Mouse (Mus musculus): ENCODE data around the gene Ddb2. TPM values are rescaled to one million over a fixed set of nuclear protein-coding genes. Genes with fewer than 3 reads are reported as not detected.

Ddb2 gene
- polyA plus RNA-seq, 1 experiment = 37.4 TPM

DNA sequence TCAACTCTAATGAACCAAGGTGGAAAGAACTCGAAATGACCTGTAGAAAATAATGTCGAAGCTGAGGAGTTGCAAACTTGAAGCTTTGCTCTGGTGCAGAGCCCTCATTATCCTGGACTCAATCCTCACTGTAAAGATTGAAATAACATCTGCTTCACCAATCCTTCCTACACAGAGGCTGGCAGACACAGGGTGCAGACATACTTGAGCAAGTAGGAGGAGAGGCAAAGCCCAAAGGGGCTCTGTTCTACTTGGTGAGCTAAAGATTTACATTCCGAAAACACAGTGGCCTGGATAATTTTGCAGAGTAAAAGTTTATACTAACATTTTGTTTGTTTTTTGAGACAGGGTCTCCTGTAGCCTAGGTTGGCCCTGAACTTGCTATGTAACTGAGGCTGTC is 37.9 kb downstream of the Ddb2 start:
- peaks cover 8% of the 10 kb centered on the region; the same call in 1 of the 2 replicates for H3K4me1 ChIP-seq (ENCODE audit: control insufficient read depth, insufficient read depth, low read length)
- H3K27ac ChIP-seq (ENCODE audit: insufficient read depth, low read length) = no peak overlapping the region
- TF ChIP-seq CTCF (IDR thresholded peaks at IDR 0.05; ENCODE audit: extremely low read depth, insufficient read depth, low read length) = no peak
- no peak for TF ChIP-seq POLR2A (IDR thresholded peaks at IDR 0.05; ENCODE audit: extremely low read depth, insufficient read depth, low read length)
- H3K4me3 ChIP-seq (ENCODE audit: insufficient read depth, low read length) = no peak overlapping the region

DNA sequence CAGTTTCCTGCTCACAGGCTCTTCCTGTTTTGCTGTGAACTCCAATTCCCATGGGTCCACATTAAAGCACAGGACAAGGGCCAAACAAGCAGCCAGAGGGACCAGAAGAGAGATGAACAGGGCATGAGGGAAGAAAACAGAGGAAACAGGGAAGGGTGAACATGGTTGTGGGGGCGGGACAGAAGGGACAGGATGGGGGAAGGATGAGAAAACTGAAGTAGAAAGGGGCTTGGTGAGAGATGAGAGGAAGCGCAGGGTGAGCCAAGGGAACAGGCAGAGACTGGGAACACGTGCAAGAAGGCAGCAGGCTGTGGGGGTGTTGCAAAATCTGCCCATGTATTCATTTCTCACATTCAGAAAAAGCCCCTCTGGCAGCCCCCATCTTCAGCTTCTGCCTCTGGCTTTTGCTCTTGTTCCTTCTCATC is 40.2 kb downstream of the Ddb2 start:
- no peak for TF ChIP-seq CTCF (IDR thresholded peaks at IDR 0.05; ENCODE audit: extremely low read depth, insufficient read depth, low read length)
- TF ChIP-seq POLR2A (IDR thresholded peaks at IDR 0.05; ENCODE audit: extremely low read depth, insufficient read depth, low read length) = no peak
- peaks cover 5% of the 10 kb centered on the region; the same call in 1 of the 2 replicates for H3K4me1 ChIP-seq (ENCODE audit: control insufficient read depth, insufficient read depth, low read length)

DNA sequence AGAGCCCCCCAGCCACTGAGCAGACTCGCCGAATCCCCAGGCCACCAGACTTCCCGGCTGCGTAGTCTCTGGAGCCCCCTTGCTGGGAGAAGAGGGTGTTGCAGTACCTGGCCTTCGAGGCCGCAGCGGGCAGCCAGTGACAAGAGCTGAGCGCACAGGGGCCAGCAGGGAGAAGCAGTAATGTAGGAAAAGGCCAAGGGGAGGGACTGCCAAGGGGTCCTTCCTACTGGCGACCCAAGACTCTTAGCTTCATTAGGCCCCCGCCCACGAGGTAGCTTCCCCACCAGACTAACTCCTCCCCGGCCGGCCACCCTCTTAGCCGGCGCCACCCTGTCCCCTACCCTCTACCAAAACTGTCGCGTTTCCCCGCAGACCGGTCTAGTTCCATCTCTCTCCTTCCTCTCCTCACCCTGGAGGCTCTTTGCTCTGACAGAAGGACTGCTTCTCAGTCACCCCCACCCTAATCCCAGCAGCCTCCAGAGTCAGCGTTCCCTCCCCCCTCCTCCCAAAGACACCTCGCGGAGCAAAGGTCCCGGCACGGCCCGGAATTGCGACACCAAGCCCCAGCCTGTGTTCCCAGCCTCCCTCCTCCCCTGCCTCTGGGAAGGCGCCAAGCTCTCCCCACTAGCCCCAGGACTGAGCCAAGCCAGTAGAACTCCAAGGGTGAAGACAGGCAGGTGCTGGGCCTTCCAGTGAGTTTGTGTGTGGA is 42.0 kb downstream of the Ddb2 start:
- Histone ChIP-seq H3K27ac (ENCODE audit: insufficient read depth, low read length) (peak overlapping the region; percentile 51), H3K4me3 (ENCODE audit: insufficient read depth, low read length) (peak overlapping the region; percentile 30), H3K4me1 (ENCODE audit: control insufficient read depth, insufficient read depth, low read length) (peaks cover 5% of the 10 kb centered on the region; the same call in 1 of the 2 replicates)
- TF ChIP-seq CTCF (IDR thresholded peaks at IDR 0.05; ENCODE audit: extremely low read depth, insufficient read depth, low read length) (peak; percentile 57; the same call in 1 of the 2 replicates), POLR2A (IDR thresholded peaks at IDR 0.05; ENCODE audit: extremely low read depth, insufficient read depth, low read length) (no peak)

More for the DNA sequence above, 40.2 kb downstream of the Ddb2 start:
- no peak overlapping the region for H3K4me3 ChIP-seq (ENCODE audit: insufficient read depth, low read length)
- 0 out of 2 replicates have a peak overlapping the region, but pooled peaks have one; percentile 19 for H3K27ac ChIP-seq (ENCODE audit: insufficient read depth, low read length)

DNA sequence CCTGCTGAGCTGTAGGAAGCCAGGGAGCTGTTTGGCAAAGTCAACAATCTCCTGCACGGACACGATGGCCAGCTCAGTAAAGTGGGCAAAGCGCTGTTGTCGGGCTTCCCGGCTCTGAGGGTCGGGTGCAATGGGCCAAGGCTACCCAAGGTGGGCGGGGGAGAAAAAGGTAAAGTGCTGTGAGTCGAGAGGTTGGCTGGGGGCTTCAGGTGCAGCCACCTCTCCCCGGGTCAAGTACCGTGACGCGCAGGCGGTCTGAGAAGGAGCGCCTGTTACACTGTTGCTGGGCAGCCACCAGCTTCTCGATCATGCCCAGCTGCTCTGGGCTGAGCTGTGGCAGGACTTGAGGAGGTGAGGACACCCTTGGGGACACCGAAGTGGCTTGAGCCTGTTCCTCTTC is 46.3 kb downstream of the Ddb2 start:
- H3K27ac ChIP-seq (ENCODE audit: insufficient read depth, low read length) = no peak overlapping the region
- TF ChIP-seq POLR2A (IDR thresholded peaks at IDR 0.05; ENCODE audit: extremely low read depth, insufficient read depth, low read length) (no peak), CTCF (IDR thresholded peaks at IDR 0.05; ENCODE audit: extremely low read depth, insufficient read depth, low read length) (no peak)
- no peaks in the 10 kb centered on the region for H3K4me1 ChIP-seq (ENCODE audit: control insufficient read depth, insufficient read depth, low read length)
- no peak overlapping the region for H3K4me3 ChIP-seq (ENCODE audit: insufficient read depth, low read length)

DNA sequence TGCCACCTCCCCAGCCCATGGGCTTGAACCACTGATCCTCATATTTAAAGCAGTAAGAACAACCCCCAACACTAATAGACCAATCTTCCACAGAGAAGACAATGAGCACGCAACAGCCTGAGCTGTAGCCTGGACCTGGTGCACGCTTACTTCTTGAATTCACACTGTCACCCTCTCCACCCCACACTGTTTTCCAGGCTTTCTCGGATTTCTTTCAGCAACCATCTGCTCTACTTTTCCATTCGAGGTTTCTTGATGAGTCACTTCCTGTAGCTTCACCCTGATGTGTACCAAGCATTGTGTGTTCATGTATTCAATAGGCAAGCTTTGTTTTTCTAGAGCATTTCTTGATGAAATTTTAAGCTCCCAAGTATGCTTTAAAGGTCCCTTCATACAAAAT is 49.4 kb downstream of the Ddb2 start:
- Histone ChIP-seq H3K27ac (ENCODE audit: insufficient read depth, low read length) (no peak overlapping the region), H3K4me3 (ENCODE audit: insufficient read depth, low read length) (no peak overlapping the region), H3K4me1 (ENCODE audit: control insufficient read depth, insufficient read depth, low read length) (0 out of 2 replicates have a peak, but pooled peaks cover 1% of the 10 kb centered on the region)
- no peak for TF ChIP-seq CTCF (IDR thresholded peaks at IDR 0.05; ENCODE audit: extremely low read depth, insufficient read depth, low read length)

DNA sequence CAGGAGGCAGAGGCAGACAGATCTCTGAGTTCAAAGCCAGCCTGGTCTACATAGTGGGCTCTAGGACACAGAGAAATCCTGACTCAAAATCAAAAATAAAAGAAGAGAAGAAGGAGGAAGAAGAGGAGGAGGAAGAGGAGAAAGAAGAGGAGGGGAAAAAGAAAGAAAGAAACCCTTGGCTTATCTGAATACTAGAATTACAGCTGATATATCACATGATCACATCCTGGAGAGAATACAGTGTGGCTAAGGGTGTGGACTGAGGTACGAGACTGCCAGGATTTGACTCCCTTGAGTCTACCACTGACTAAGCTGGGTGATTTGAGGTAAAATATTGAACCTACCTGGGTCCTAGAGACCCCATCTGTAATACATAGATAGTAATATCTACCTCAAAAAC is 50.6 kb downstream of the Ddb2 start:
- Histone ChIP-seq H3K27ac (ENCODE audit: insufficient read depth, low read length) (no peak overlapping the region), H3K4me1 (ENCODE audit: control insufficient read depth, insufficient read depth, low read length) (0 out of 2 replicates have a peak, but pooled peaks cover 1% of the 10 kb centered on the region), H3K4me3 (ENCODE audit: insufficient read depth, low read length) (no peak overlapping the region)
- TF ChIP-seq POLR2A (IDR thresholded peaks at IDR 0.05; ENCODE audit: extremely low read depth, insufficient read depth, low read length) (no peak), CTCF (IDR thresholded peaks at IDR 0.05; ENCODE audit: extremely low read depth, insufficient read depth, low read length) (no peak)

DNA sequence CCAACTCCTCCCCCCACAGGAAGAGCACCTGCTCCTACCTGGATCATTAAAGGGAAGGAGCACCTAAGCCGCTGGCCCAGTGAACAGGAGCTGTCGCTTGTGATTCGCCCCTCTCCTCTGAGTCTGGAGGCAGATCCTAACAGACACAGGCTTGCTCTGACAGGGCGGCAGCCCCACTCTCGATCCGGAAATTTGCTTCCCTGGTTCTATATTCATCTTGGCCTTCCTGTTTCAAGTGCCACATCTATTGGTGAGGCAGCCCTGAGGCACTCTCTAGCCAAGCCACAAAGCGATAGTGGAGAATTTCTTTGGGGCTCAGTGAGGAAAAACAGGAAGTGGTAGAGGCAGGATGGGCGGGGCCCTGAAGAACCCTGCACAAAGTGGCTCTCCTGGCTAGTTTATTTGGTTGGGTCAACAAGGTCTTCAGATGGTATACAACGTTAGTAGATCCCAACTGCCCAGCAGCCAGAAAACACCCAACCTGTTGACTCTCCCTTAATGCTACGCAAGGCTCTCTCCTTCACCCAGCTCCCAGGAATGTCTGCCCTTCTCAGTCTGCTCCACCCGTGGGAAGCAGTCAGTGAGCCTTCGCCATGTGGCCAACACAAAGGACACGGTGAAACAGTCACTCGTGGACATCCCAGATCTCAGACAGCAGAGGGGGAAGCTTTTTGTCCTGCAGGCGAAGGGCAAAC is 52.9 kb downstream of the Ddb2 start, which contains the start of gene Madd:
TSS of gene Madd (minus strand) at position 127 of the 695 bp plus-strand sequence.
- Histone ChIP-seq H3K27ac (ENCODE audit: insufficient read depth, low read length) (peak within 1 kb of the TSS; percentile 64), H3K4me1 (ENCODE audit: control insufficient read depth, insufficient read depth, low read length) (peaks cover 3% of the 10 kb centered on the region; the same call in 1 of the 2 replicates), H3K4me3 (ENCODE audit: insufficient read depth, low read length) (peak within 1 kb of the TSS; percentile 82)
- no peak for TF ChIP-seq CTCF (IDR thresholded peaks at IDR 0.05; ENCODE audit: extremely low read depth, insufficient read depth, low read length)
- no peak for TF ChIP-seq POLR2A (IDR thresholded peaks at IDR 0.05; ENCODE audit: extremely low read depth, insufficient read depth, low read length)

DNA sequence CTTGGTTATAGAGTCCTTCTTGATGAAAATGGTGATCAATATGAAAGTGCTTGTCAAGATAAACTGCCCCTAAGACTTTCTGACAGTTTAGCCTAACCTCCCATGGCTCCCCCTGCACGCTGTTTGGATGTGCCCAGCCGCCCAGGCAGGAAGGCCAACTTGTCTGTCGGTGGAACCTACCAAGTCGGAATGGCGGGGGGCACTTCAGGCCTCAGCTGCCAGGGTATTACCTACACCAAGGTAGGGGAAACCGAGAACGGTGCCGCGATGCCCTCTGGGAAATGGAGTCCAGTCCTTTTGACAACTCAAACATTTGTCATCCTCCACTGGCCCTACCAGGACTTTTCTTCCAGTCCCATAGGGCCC is 53.7 kb downstream of the Ddb2 start:
- H3K4me1 ChIP-seq (ENCODE audit: control insufficient read depth, insufficient read depth, low read length) = peaks cover 3% of the 10 kb centered on the region; the same call in 1 of the 2 replicates
- H3K27ac ChIP-seq (ENCODE audit: insufficient read depth, low read length) = peak overlapping the region; percentile 64
- peak overlapping the region; percentile 82 for H3K4me3 ChIP-seq (ENCODE audit: insufficient read depth, low read length)
- TF ChIP-seq CTCF (IDR thresholded peaks at IDR 0.05; ENCODE audit: extremely low read depth, insufficient read depth, low read length) = no peak
- no peak for TF ChIP-seq POLR2A (IDR thresholded peaks at IDR 0.05; ENCODE audit: extremely low read depth, insufficient read depth, low read length)

DNA sequence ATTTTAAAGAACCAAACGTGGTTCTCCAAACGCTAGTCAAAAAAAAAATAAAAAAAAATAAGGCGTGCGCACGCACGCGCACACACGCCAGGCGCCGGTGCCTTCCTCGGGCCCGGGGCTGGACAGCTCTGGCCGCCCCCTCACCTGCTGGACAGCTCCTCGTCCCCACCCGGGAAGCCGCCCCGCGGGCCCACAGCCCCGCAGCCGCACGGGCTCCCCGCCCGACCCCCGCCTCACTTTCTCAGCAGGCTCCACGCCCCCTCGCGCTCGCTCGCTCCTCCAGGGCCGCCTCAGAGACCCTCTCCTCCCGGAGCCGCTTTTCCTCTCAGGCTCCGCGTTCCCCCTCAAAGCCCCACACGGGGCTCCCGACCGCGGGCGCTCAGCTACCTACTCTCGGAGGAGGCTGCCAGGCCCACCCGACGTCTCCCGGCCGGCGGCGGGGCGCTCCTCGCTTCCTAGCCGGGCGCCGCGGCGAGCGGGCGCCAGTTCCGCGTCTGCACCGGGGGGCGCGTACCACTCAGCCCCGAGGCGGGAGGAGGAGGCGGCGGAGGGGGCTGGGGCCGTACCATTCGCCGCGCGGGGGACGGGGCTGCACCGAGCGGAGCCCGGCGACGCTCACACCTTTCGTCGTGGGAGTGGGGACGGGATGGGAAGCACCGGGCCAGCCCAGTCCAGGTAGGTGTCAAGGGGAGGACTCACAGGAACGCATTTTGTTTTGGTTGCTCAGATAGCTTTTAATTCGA is 54.2 kb downstream of the Ddb2 start:
- TF ChIP-seq POLR2A (IDR thresholded peaks at IDR 0.05; ENCODE audit: extremely low read depth, insufficient read depth, low read length) (no peak; the same call in 1 of the 2 replicates), CTCF (IDR thresholded peaks at IDR 0.05; ENCODE audit: extremely low read depth, insufficient read depth, low read length) (no peak)
- peak overlapping the region; percentile 82 for H3K4me3 ChIP-seq (ENCODE audit: insufficient read depth, low read length)
- peak overlapping the region; percentile 64 for H3K27ac ChIP-seq (ENCODE audit: insufficient read depth, low read length)
- H3K4me1 ChIP-seq (ENCODE audit: control insufficient read depth, insufficient read depth, low read length) = peaks cover 3% of the 10 kb centered on the region; the same call in 1 of the 2 replicates
